Mouse (Mus musculus): ENCODE data around the gene Frmd4b.

The Frmd4b gene

GRCm38 (mm10) chr6:97303277-97304109 is 313.8 kb downstream of the Frmd4b start:
- in situ Hi-C loops (cut with MboI; ENCODE audit: low sequenced_read_pairs) = no loop called here

GRCm38 (mm10) chr6:97302303-97302702 is 315.0 kb downstream of the Frmd4b start:
- in situ Hi-C loops (cut with MboI; ENCODE audit: low sequenced_read_pairs) = no loop called here

- in situ Hi-C loops (cut with MboI; ENCODE audit: low sequenced_read_pairs) = no loop called here
These were observed 316.7 kb downstream of the Frmd4b start for GRCm38 (mm10) chr6:97300659-97301058.

- in situ Hi-C loops (cut with MboI; ENCODE audit: low sequenced_read_pairs) = no loop called here
These were observed 317.2 kb downstream of the Frmd4b start for GRCm38 (mm10) chr6:97300180-97300579.

- in situ Hi-C loops (cut with MboI; ENCODE audit: low sequenced_read_pairs) = no loop called here
These were observed 320.2 kb downstream of the Frmd4b start for GRCm38 (mm10) chr6:97297151-97297550.

- in situ Hi-C loops (cut with MboI; ENCODE audit: low sequenced_read_pairs) = no loop called here
These were observed 321.3 kb downstream of the Frmd4b start for GRCm38 (mm10) chr6:97295866-97296527.

- in situ Hi-C loops (cut with MboI; ENCODE audit: low sequenced_read_pairs) = no loop called here
These were observed 321.9 kb downstream of the Frmd4b start for GRCm38 (mm10) chr6:97295416-97295815.

- in situ Hi-C loops (cut with MboI; ENCODE audit: low sequenced_read_pairs) = no loop called here
These were observed 323.4 kb downstream of the Frmd4b start for GRCm38 (mm10) chr6:97293667-97294569.

- in situ Hi-C loops (cut with MboI; ENCODE audit: low sequenced_read_pairs) = no loop called here
These were observed 324.4 kb downstream of the Frmd4b start for GRCm38 (mm10) chr6:97292894-97293293.

- in situ Hi-C loops (cut with MboI; ENCODE audit: low sequenced_read_pairs) = no loop called here
These were observed 325.2 kb downstream of the Frmd4b start for GRCm38 (mm10) chr6:97292096-97292495.

- in situ Hi-C loops (cut with MboI; ENCODE audit: low sequenced_read_pairs) = no loop called here
These were observed 326.0 kb downstream of the Frmd4b start for GRCm38 (mm10) chr6:97291159-97291908.

GRCm38 (mm10) chr6:97290687-97291086 is 326.7 kb downstream of the Frmd4b start:
- in situ Hi-C loops (cut with MboI; ENCODE audit: low sequenced_read_pairs) = no loop called here

GRCm38 (mm10) chr6:97289838-97290237 is 327.5 kb downstream of the Frmd4b start:
- in situ Hi-C loops (cut with MboI; ENCODE audit: low sequenced_read_pairs) = no loop called here

GRCm38 (mm10) chr6:97289316-97289820 is 328.0 kb downstream of the Frmd4b start:
- in situ Hi-C loops (cut with MboI; ENCODE audit: low sequenced_read_pairs) = no loop called here

GRCm38 (mm10) chr6:97288047-97288855 is 329.1 kb downstream of the Frmd4b start:
- in situ Hi-C loops (cut with MboI; ENCODE audit: low sequenced_read_pairs) = no loop called here

GRCm38 (mm10) chr6:97286332-97286731 is 331.0 kb downstream of the Frmd4b start:
- in situ Hi-C loops (cut with MboI; ENCODE audit: low sequenced_read_pairs) = no loop called here

- in situ Hi-C loops (cut with MboI; ENCODE audit: low sequenced_read_pairs) = no loop called here
These were observed 333.7 kb downstream of the Frmd4b start for GRCm38 (mm10) chr6:97283676-97284075.

- in situ Hi-C loops (cut with MboI; ENCODE audit: low sequenced_read_pairs) = loop anchor here (10.0 kb wide), 2 partner anchors 136 to 226 kb away; no protein-coding TSS in a partner anchor
These were observed 338.5 kb downstream of the Frmd4b start for GRCm38 (mm10) chr6:97278878-97279277.
